Mouse (Mus musculus) cortical plate, adult 2 months (tissue): ENCODE measurements around the gene Cops2.

Experiments
- CTCF ChIP-seq: fragments of 200-500 bp; IDR thresholded peaks from 2 replicates; pipeline ENCODE4 v1.5.1; 2011; ENCODE audit warnings: mild to moderate bottlenecking, control low read depth, low read length; ENCODE audit not compliant: insufficient read depth; ENCODE audit errors: extremely low read depth
- POLR2A ChIP-seq: fragments of 200-500 bp; IDR thresholded peaks from 2 replicates; pipeline ENCODE4 v1.6.1; 2011; ENCODE audit warnings: mild to moderate bottlenecking, low read length, control low read depth; ENCODE audit not compliant: insufficient read depth; ENCODE audit errors: extremely low read depth

DNA sequence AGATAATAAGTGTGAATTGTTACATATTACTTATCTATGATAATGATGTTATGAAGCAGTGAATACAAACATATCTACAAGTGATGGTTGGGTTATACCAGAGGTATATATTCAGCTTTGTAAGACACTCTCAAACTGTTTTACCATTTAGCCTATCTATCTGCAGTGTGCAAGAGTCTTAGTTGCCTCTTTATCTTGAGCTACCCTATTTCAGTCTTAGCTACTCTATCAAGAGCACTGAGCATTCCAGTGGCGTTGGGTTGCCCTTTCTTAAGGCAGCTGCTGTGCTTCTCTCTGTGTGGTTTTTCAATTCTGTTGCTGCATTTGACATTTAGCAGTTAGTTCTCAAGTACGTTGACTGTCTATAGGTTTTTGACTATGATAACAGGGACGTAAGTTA, 4.9 kb upstream of the Cops2 start:
- TF ChIP-seq CTCF (no peak), POLR2A (no peak)
